Mouse (Mus musculus) cerebellum, postnatal 10 days (tissue): ENCODE data around the gene Zfp82.

Experiments
- DNase-seq, 2 experiments: peaks; one replicate each; pipeline ENCODE4 v3.0.0; 2021; ENCODE audit warnings: mixed read lengths in 2 of 2

Gene Zfp82

DNA sequence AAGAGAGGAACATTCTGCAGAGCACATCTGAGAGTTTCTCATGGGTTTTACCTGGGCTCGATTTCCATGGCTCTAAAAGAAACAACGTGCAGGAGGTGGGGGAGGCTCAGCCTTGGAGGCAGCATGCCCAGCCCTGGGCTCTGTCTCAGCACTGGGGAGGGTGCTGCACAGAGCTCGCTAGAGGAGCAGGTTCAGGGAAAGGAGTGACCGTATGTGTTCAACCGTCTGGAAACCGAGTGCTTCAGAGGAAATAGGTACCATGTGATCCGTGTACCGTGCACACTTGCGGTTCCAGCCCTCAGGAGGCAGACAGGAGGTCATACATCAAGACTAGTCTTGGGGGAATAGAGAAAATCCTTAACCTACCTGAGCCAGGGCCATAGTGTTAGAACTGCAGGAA lies 28.3 kb downstream of the Zfp82 start:
- DNase-seq: no peak

DNA sequence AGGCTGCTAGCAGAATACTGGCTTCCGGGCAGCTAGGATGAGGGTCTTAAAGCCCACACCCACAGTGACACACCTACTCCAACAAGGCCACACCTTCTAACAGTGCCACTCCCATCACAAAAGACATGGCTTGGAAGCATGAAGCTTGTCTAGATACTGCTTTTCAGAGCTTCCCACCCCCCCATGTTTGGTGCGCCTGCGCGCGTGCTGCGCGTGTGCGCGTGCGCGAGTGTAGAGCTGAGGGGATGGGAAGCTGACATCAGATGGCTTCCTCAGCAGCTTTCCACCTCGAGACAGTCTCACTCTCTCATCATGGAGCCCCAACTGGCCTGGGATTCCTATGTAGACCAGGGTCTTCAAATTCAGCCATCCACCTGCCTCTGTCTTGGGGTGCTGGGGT lies 38.4 kb downstream of the Zfp82 start:
- DNase-seq: no peak

DNA sequence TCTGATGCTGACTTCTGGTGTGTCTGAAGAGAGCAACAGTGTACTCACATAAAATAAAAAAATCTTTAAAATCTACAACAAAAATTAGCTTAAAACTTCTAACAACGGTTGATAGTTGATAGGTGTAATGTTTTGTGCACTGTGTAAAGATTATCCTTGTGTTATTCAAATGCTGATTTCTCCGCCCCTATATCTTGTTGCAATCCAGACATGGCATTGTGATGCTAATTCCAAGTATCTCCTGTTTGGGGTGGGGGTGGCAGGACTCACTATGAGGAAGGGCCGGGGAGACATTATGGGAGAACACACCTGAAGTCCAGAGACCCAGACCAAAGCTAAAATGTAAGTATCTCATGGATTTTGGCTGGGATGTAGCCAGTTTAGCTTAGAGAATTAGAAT lies 41.3 kb downstream of the Zfp82 start:
- DNase-seq: no peak

DNA sequence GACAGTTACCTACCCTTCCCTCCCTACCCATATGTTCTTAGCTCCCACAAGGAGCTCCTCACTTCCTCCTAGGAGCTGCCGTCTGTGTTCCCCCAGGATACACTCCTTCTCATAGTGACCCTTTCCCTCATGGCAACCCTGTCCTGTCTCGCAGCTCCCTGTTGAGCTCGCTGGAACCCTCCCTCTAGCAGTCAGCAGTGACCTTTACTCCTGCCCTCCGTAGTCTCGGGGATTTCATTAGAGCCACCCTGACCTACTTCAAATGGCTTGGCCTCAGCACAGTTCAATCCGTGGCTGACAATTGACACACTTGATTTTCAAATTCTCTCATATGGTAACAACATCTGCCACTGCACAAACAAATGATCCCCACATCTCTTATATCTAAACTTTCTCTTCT lies 42.0 kb downstream of the Zfp82 start:
- no peak for DNase-seq

DNA sequence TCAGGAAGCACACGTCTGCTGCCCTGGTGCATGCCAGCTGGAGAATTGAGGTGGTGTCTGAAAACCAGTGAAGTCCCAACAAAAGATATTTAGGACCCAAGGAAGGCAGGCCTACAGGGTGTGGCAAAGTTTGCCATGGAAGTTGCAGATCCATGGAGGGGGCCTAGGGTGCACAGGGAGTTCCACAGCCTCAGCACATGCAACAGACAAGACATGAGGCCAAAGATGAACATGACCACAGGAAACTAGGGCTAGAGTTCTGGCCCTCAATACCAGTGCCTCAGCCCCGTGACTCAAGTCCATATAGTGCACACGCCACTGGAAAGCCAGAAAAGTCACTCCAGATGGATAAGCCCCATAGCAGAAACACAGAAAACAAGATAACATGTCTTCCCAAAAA lies 44.1 kb downstream of the Zfp82 start:
- DNase-seq: no peak

DNA sequence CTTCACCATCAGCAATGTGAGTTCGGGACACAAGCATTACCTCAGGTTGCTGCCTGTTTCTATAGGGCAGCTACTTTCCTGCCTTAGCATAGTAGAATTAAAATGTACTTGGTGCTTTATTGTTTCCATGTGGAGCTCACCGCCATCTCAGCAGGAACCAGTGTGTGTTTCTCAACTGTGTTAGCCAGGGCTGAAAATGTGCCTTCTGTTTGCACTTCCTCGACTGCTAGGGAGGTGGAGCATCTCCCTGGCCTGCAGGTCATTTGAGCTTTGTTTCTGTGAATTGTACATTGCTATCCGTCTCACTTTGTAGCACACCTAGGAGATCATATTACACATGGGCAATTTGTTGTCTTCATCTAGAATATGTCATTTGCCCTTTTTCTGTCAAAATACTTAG lies 45.4 kb downstream of the Zfp82 start:
- DNase-seq: no peak

DNA sequence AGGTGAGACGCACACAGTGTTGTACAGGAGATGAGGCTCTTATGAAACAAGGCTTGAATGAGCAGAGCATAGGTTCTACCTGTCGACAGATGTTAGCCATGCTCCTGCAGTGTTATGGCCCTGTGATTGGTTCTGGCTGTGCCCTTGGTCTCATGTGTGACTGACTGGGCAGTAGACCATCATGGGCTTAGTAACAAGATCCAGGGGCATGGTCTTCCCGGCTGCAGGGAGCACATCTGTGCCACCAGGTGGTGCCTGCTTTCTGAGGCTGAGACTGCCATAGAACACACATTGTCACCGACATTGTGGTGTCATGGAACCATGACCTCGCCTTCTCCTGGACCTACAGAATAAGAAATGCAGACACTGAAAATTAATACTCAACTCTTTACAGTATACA lies 47.3 kb downstream of the Zfp82 start:
- no peak for DNase-seq

DNA sequence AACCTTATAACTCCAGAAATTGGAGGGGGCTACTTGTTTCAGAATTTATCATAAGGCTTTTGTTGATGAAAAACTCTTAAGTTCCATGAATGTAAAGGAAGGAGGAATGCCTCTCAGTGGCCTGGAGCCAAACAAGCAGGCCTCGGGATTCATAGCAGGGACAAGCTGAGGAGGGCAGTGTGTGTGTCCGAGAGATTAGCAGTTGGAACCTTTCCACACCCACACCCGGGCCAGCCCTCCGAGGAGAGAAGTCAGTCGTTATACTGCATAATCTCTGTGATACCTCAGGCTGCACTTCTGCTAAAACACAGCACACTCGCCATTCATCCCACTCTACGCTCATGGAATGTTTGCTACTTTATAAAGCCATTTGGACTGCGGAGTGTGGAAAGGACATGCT lies 48.9 kb downstream of the Zfp82 start:
- DNase-seq: no peak

DNA sequence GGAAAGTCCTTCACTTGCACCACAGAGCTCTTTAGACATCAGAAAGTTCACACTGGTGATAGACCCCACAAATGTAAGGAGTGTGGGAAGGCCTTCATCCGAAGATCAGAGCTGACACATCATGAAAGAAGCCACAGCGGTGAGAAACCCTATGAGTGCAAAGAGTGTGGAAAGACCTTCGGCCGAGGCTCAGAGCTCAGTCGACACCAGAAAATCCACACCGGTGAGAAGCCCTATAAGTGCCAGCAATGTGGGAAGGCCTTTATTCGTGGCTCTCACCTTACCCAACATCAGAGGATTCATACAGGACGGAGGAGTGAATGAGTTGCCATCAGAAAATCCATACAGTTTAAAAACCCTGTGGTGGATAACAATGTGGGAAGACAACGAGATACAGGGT lies 49.4 kb downstream of the Zfp82 start:
- no peak for DNase-seq

DNA sequence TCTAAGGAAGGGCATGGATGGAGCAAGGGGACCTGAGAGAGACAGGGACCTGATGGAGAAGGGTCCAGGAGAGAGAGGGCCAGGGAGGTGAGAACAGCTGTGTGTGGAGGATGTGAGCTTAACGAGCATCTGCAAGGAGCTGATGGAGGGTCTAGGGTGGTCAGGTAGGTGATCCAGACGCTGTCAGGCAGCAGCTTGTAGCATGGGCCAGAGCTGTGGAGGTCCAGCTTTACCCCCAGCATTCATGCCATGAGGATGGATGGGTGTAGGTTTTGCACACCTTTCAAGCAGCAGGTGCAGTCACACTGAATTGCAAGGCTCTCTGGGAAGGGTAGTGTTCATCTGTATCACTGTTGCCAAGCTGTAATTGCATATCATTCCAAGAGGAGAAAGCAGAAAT lies 53.2 kb downstream of the Zfp82 start:
- DNase-seq: no peak

DNA sequence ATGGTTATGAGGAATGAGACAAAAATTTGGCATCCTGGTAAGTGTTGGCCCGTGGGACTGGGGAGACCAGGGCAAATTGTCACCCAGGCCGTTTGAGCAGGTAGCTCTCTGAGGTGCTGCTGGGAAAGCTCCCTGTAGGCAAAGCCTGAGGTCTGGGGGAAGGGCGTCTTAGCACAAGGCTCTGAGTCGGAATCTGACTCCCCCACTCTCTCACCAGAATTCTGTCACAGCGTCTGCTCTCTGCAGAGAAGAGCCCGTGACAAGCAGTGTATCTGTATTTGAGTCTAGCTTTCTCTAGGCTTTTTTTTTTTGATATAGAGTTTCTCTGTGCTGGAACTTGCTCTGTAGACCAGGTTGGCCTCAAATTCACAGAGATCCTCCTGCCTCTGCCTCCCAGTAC lies 55.5 kb downstream of the Zfp82 start:
- DNase-seq: no peak

DNA sequence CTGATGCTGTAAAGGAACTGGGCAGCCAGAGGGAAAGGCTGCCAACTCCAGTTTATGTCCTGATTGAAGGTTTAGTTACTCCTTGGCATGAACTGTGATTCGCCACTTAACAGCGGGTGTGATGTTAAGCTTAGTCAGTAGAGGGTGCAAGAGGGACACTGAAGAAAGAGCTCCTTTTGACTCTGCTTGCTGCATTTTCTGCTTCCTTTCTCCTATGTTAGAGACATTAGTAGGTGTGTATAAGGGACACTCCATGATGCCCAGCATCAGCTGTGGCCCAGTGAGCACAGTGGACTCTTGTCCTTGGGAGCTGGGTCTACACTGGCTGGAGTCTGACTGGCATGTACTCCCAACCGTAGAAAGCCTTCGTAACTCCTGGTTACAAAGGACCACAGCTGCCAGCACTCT lies 59.7 kb downstream of the Zfp82 start:
- DNase-seq: peak; percentile 76 to 81

DNA sequence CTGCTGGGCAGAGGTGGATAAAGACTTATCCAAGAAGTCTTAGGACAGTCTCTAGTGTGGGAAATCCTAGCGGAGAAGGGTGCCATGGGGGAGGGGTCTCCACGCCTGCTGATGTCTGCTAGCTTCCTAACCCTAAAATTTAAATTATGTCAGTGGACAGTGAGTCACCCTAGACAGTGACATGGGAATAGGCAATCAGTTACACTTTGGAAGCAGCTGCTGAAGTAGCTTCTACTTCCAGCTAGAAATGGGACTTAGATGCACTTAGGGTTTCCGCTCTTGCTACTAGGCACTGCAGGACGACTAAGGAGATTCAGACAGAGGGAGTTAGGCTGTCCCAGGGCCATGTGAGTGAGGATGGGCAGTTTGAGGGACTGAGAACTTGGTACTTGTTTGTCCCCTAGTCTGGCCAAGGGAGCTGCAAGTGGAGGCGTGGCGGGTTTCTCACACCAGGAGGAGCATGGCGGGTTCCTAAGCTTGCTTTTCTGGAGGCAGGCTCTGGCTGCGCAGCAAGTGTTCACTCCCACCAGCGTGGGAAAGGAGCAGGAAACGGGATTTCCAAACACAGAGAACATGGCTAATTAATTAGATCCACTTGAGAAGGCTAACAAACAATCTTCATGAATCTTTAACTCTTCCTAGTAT lies 62.0 kb downstream of the Zfp82 start:
- no peak for DNase-seq

DNA sequence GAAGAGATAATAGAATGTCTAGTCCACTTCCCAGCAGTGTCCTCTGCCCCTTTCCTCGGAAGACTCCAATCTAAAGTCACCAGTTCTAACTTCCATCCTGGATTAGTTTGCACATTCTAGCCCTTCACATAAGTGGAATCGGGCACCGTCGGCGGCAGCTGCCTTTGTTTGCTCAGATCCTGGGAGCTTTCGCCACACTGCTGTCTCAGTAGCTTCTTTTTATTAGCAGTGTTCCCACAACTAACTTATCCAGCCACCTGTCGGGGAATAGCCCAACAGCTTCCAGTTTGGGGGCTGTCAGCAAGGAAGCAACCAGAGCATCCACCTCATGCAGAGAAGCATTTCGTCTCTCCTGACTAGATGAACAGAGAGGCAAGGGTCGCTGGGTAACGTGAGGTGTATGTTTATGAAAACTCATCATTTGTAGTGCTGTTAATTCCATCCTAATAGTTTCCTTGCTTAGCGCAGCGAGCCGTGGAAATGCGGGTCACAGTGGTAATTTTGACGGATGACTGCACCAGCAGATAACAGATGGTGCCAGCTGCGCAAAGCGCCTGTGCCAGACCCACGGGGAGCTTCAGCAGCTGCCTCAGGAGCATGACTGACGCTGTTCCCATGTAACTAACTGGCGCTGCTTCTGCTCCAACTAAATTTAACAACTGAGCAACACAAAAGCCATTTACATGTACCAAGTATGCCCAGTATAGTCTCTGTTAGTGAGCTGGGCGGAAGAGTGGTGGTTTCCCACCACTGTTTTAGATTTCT lies 63.2 kb downstream of the Zfp82 start:
- DNase-seq: peak; percentile 79 to 80

DNA sequence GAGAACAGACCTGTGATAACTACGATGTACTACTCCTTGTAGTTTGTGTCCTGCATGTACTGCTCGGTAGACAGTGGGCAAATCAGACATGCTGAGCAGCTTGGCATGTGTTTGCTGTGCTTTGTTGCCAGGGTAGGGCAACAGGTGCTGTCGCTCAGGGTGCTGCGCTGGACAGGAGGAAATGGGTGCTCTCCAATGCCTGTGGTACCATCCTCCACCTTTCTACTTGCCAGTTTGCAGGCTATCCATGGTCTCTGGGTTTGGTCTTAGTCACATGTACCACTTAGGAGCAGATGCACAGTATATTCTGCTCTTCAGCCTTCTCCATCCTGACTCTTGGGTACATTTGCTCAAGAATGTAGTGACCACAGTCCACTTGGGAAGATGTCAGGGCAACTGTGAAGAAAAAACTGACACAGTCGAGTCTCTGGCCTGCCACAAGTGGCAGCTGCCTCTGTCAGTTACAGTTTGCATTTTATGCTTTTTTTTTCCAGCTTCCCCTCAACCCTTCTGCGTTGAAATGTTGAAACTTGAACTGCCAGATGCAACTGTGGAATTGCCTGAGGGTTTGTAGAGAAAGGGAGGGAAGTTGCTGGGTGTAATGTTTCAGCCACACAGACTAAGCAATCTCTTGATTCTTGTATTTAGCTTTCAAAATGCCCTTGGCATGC lies 64.5 kb downstream of the Zfp82 start:
- DNase-seq: peak in 1 of 2 experiments; percentile 22

DNA sequence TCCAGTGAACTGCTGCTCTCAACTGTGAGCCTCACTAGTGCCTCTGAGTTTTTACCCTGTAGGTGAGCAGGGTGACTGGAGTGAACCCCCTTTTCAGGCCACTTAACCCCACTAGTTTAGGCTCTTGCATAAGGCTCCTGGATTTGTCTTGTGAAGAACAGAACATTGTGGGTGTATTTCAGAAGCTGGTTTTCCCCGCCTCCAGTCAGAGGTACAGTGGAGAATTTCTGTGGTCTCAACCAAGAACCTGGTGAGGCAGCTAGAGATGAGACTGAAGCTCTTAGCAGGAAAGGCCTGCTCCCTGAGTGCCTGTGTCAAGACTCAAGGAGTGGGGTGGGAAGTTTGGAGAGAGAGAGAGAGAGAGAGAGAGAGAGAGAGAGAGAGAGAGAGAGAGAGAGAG lies 65.1 kb downstream of the Zfp82 start:
- DNase-seq: no peak
